Mouse (Mus musculus): ENCODE measurements around the gene Abcf1. TPM values are rescaled to one million over a fixed set of nuclear protein-coding genes. Genes with fewer than 3 reads are reported as not detected.
"Not testable (repeated sequence)": the region's sequence is repeated elsewhere in the genome, so short reads cannot be mapped to it uniquely, and the experiment has no call there.

Abcf1 gene
- total RNA-seq, 2 experiments from 2014 or later, result 50.1 to 150 TPM

- ATAC-seq (replicated peaks; ENCODE audit: poor library complexity), result peak; percentile 87
These were observed 10.1 kb upstream of the Abcf1 start, which contains the start of the genes Gnl1 and Prr3 for GRCm38 (mm10) chr17:35979401-35980362. TSS of gene Gnl1 (plus strand) at chr17:35979851. TSS of gene Prr3 (minus strand) at chr17:35980236.

- peak; percentile 16 for ATAC-seq (replicated peaks; ENCODE audit: poor library complexity)
These were observed 9.3 kb upstream of the Abcf1 start for GRCm38 (mm10) chr17:35978811-35979400.

- peak; percentile 32 for ATAC-seq (replicated peaks; ENCODE audit: poor library complexity)
These were observed 2.6 kb upstream of the Abcf1 start for GRCm38 (mm10) chr17:35972131-35972530.

GRCm38 (mm10) chr17:35967621-35968020, 1.9 kb downstream of the Abcf1 start:
- ATAC-seq (replicated peaks; ENCODE audit: poor library complexity), result no peak

GRCm38 (mm10) chr17:35963279-35963678, 6.3 kb downstream of the Abcf1 start:
- ATAC-seq (replicated peaks; ENCODE audit: poor library complexity), result no peak

GRCm38 (mm10) chr17:35958533-35959223, 10.9 kb downstream of the Abcf1 start:
- no peak for ATAC-seq (replicated peaks; ENCODE audit: poor library complexity)

- ATAC-seq (replicated peaks; ENCODE audit: poor library complexity), result no peak
These were observed 14.9 kb downstream of the Abcf1 start for GRCm38 (mm10) chr17:35954665-35955064.

GRCm38 (mm10) chr17:35952559-35952958, 17.0 kb downstream of the Abcf1 start:
- not testable (repeated sequence) for ATAC-seq (replicated peaks; ENCODE audit: poor library complexity)

- not testable (repeated sequence) for ATAC-seq (replicated peaks; ENCODE audit: poor library complexity)
These were observed 18.6 kb downstream of the Abcf1 start for GRCm38 (mm10) chr17:35950946-35951345.

- no peak for ATAC-seq (replicated peaks; ENCODE audit: poor library complexity)
These were observed 29.6 kb downstream of the Abcf1 start for GRCm38 (mm10) chr17:35939941-35940340.

GRCm38 (mm10) chr17:35939108-35939507, 30.5 kb downstream of the Abcf1 start:
- no peak for ATAC-seq (replicated peaks; ENCODE audit: poor library complexity)

- ATAC-seq (replicated peaks; ENCODE audit: poor library complexity), result peak; percentile 98
These were observed 31.7 kb downstream of the Abcf1 start for GRCm38 (mm10) chr17:35937700-35938348.

- peak; percentile 64 for ATAC-seq (replicated peaks; ENCODE audit: poor library complexity)
These were observed 33.8 kb downstream of the Abcf1 start for GRCm38 (mm10) chr17:35935763-35936162.

GRCm38 (mm10) chr17:35932608-35933007, 37.0 kb downstream of the Abcf1 start:
- ATAC-seq (replicated peaks; ENCODE audit: poor library complexity), result no peak

GRCm38 (mm10) chr17:35930627-35931026, 38.9 kb downstream of the Abcf1 start:
- ATAC-seq (replicated peaks; ENCODE audit: poor library complexity), result no peak

- no peak for ATAC-seq (replicated peaks; ENCODE audit: poor library complexity)
These were observed 40.0 kb downstream of the Abcf1 start for GRCm38 (mm10) chr17:35929534-35929933.

GRCm38 (mm10) chr17:35927471-35927870, 42.1 kb downstream of the Abcf1 start:
- ATAC-seq (replicated peaks; ENCODE audit: poor library complexity), result peak; percentile 83

GRCm38 (mm10) chr17:35923281-35923680, 46.3 kb downstream of the Abcf1 start:
- ATAC-seq (replicated peaks; ENCODE audit: poor library complexity), result no peak

- no peak for ATAC-seq (replicated peaks; ENCODE audit: poor library complexity)
These were observed 47.0 kb downstream of the Abcf1 start for GRCm38 (mm10) chr17:35922566-35922965.

GRCm38 (mm10) chr17:35921710-35922109, 47.9 kb downstream of the Abcf1 start:
- no peak for ATAC-seq (replicated peaks; ENCODE audit: poor library complexity)

Measured in megakaryocyte progenitor cell, adult 5-6 weeks (primary cell).